Mouse (Mus musculus) liver, embryonic 14.5 days (tissue): Measurements from ENCODE around the gene Notum. TPM values are rescaled to one million over a fixed set of nuclear protein-coding genes. Genes with fewer than 3 reads are reported as not detected.
A peak's percentile ranks its signal among the peaks of the same experiment; 100 is the strongest.

ENCODE experiments used
- ATAC-seq: fragments of 200-750 bp; cut with Nextera tagmentation; 2 replicates; pipeline ENCODE4 v1.8.0; 2017; ENCODE audit warnings: moderate number of reproducible peaks, mild to moderate bottlenecking, moderate library complexity; ENCODE audit not compliant: insufficient read depth
- DNase-seq, 3 experiments: peaks; one replicate each; pipeline ENCODE4 v3.0.0-alpha.2; 2012 to 2013; ENCODE audit warnings: low read depth in 3 of 3, low spot score in 3 of 3
- H3K27ac ChIP-seq: fragments of 300-500 bp; sonication (generic); 2 replicates; pipeline ENCODE4 v1.5.1; 2014; ENCODE audit warnings: moderate library complexity, mild to moderate bottlenecking, control low read depth, inconsistent platforms
- H3K27me3 ChIP-seq: fragments of 300-500 bp; sonication (generic); 2 replicates; pipeline ENCODE4 v1.6.1; 2014; ENCODE audit warnings: mild to moderate bottlenecking, low read length, moderate library complexity; ENCODE audit not compliant: control insufficient read depth, insufficient read depth
- H3K36me3 ChIP-seq: fragments of 300-500 bp; sonication (generic); replicated peaks from 2 replicates; pipeline ENCODE4 v1.6.1; 2014; ENCODE audit warnings: low read depth; ENCODE audit not compliant: control insufficient read depth, insufficient read depth
- H3K4me1 ChIP-seq, 2 experiments: fragments of 200-500 bp in 1 of 2; fragments of 300-500 bp in 1 of 2; sonication (generic) in 1 of 2; replicated peaks; 2 replicates each; pipeline ENCODE4 v1.6.1; 2012 to 2014; ENCODE audit warnings: antibody characterized with exemption in 1 of 2, inconsistent platforms in 1 of 2, low read length in 1 of 2; ENCODE audit not compliant: control insufficient read depth in 2 of 2, insufficient read depth in 2 of 2
- H3K4me2 ChIP-seq: fragments of 300-500 bp; sonication (generic); 2 replicates; pipeline ENCODE4 v1.6.1; 2014; ENCODE audit warnings: low read depth, mild to moderate bottlenecking, control low read depth, moderate library complexity
- H3K4me3 ChIP-seq, 2 experiments: fragments of 200-500 bp in 1 of 2; fragments of 300-500 bp in 1 of 2; sonication (generic) in 1 of 2; 2 replicates each; pipeline ENCODE4 v1.5.1; 2012 to 2014; ENCODE audit warnings: low read depth in 2 of 2, low read length in 2 of 2, mild to moderate bottlenecking in 2 of 2, control low read depth in 1 of 2, inconsistent platforms in 1 of 2, moderate library complexity in 1 of 2; ENCODE audit not compliant: insufficient read depth in 1 of 2
- H3K9ac ChIP-seq: fragments of 300-500 bp; sonication (generic); replicated peaks from 2 replicates; pipeline ENCODE4 v1.6.1; 2014; ENCODE audit warnings: mild to moderate bottlenecking, control low read depth, moderate library complexity
- H3K9me3 ChIP-seq: fragments of 300-500 bp; sonication (generic); 2 replicates; pipeline ENCODE4 v1.6.1; 2016; ENCODE audit warnings: low read length, mixed read lengths; ENCODE audit not compliant: control insufficient read depth
- CTCF ChIP-seq: IDR thresholded peaks from 2 replicates; pipeline ENCODE4 v1.5.1; 2016; ENCODE audit warnings: antibody characterized with exemption, low read depth, control low read depth
- EP300 ChIP-seq: IDR thresholded peaks from 2 replicates; pipeline ENCODE4 v1.6.1; 2016; ENCODE audit warnings: antibody characterized with exemption, low read depth
- WGBS: fragments of 180-500 bp; shearing (Covaris S2); extraction: QIAGEN DNeasy Blood & Tissue Kit; methylation state at CpG from one replicate; pipeline ENCODE4 v1.1.7; 2014; ENCODE audit not compliant: insufficient replicate concordance; 5-methylcytosine and 5-hydroxymethylcytosine counted together
- polyA plus RNA-seq, 2 experiments: library from polyadenylated mRNA; depleted of rRNA in 1 of 2; stranded (reverse) in 1 of 2; unstranded in 1 of 2; fragments of >200 nt; fragmentation: Nextera tagmentation in 1 of 2; extraction: Ambion mirVana in 1 of 2; gene quantifications; 2 replicates each; pipeline versions ENCODE4 v1.2.1 to v1.2.3; 2012 to 2014

The Notum gene
- polyA plus RNA-seq, 2 experiments: 0.18 to 0.30 TPM

GRCm38 (mm10) chr11:120618619-120619535, 42.1 kb downstream of the Notum start:
- peaks cover 41% of the 10 kb centered on the region for H3K36me3 ChIP-seq
- H3K27me3 ChIP-seq: no peaks in the 10 kb centered on the region
- no peak overlapping the region for H3K4me3 ChIP-seq
- ATAC-seq: no peak
- TF ChIP-seq CTCF (no peak), EP300 (no peak)
- H3K9me3 ChIP-seq: no peaks in the 10 kb centered on the region
- no peak overlapping the region for H3K27ac ChIP-seq
- no peak overlapping the region; the same call in 1 of the 2 replicates for H3K9ac ChIP-seq
- peak overlapping the region; percentile 96 for H3K4me2 ChIP-seq
- WGBS: 83% methylated on average over 25 of the region's 25 CpGs
- H3K4me1 ChIP-seq: peaks cover 14 to 19% of the 10 kb centered on the region in 2 experiments
- DNase-seq: no peak

GRCm38 (mm10) chr11:120617519-120618112, 43.4 kb downstream of the Notum start, which contains the start of gene Pcyt2:
TSS of gene Pcyt2 (minus strand) at chr11:120617936.
- Histone ChIP-seq H3K27me3 (no peaks in the 10 kb centered on the region), H3K9me3 (no peaks in the 10 kb centered on the region)

GRCm38 (mm10) chr11:120616617-120617294, 44.2 kb downstream of the Notum start:
- peaks cover 43% of the 10 kb centered on the region for H3K36me3 ChIP-seq
- peak overlapping the region; percentile 87 for H3K27ac ChIP-seq
- peaks cover 13 to 16% of the 10 kb centered on the region in 2 experiments for H3K4me1 ChIP-seq
- H3K9me3 ChIP-seq: no peaks in the 10 kb centered on the region
- ATAC-seq (peak; percentile 16; the same call in 1 of the 2 replicates), DNase-seq (no peak)
- WGBS: 26% methylated on average over 4 of the region's 4 CpGs
- no peak for TF ChIP-seq CTCF
- no peak for TF ChIP-seq EP300
- peak overlapping the region; percentile 74 to 90 for H3K4me3 ChIP-seq
- H3K4me2 ChIP-seq: peak overlapping the region; percentile 96
- H3K9ac ChIP-seq: peak overlapping the region; percentile 82
- H3K27me3 ChIP-seq: no peaks in the 10 kb centered on the region

More at GRCm38 (mm10) chr11:120617519-120618112, 43.4 kb downstream of the Notum start, which contains the start of gene Pcyt2:
- ATAC-seq (peak; percentile 93), DNase-seq (peak; percentile 85 to 88 (median 87))
- Histone ChIP-seq H3K27ac (peak within 1 kb of the TSS; percentile 87), H3K36me3 (peaks cover 46% of the 10 kb centered on the region), H3K4me1 (peaks cover 13 to 16% of the 10 kb centered on the region in 2 experiments), H3K4me2 (peak within 1 kb of the TSS; percentile 96), H3K9ac (peak within 1 kb of the TSS; percentile 82), H3K4me3 (peak within 1 kb of the TSS; percentile 74 to 90)
- TF ChIP-seq CTCF (no peak), EP300 (peak; percentile 31; the same call in 1 of the 2 replicates)
- WGBS: under 1% methylated on average over 56 of the region's 56 CpGs

GRCm38 (mm10) chr11:120615606-120616203, 45.3 kb downstream of the Notum start:
- H3K4me1 ChIP-seq: peaks cover 13 to 16% of the 10 kb centered on the region in 2 experiments
- ATAC-seq (no peak), DNase-seq (no peak)
- TF ChIP-seq CTCF (no peak), EP300 (no peak)
- 84% methylated on average over 11 of the region's 11 CpGs for WGBS
- H3K27ac ChIP-seq: no peak overlapping the region
- H3K9me3 ChIP-seq: no peaks in the 10 kb centered on the region
- peak overlapping the region; percentile 96 for H3K4me2 ChIP-seq
- no peaks in the 10 kb centered on the region for H3K27me3 ChIP-seq
- H3K36me3 ChIP-seq: peaks cover 34% of the 10 kb centered on the region
- no peak overlapping the region for H3K9ac ChIP-seq
- no peak overlapping the region for H3K4me3 ChIP-seq
